Mouse (Mus musculus) liver, adult (tissue): ENCODE results near the gene Eno3.

Source experiments
- GATA4 ChIP-seq: IDR thresholded peaks from 2 replicates; pipeline ENCODE4 v1.6.1; 2014; ENCODE audit warnings: mild to moderate bottlenecking, low read length; ENCODE audit not compliant: insufficient replicate concordance

Eno3 gene

GRCm38 (mm10) chr11:70656964-70657363 is at the start of gene Eno3:
TSS of gene Eno3 (plus strand) at chr11:70657202.
- no peak for TF ChIP-seq GATA4

- no peak for TF ChIP-seq GATA4
Observed at GRCm38 (mm10) chr11:70607611-70608010, 49.4 kb upstream of the Eno3 start.

GRCm38 (mm10) chr11:70608381-70609066 is 48.5 kb upstream of the Eno3 start:
- TF ChIP-seq GATA4: no peak

- TF ChIP-seq GATA4: no peak
Observed at GRCm38 (mm10) chr11:70610752-70611151, 46.2 kb upstream of the Eno3 start.

- TF ChIP-seq GATA4: no peak
Observed at GRCm38 (mm10) chr11:70612505-70612904, 44.5 kb upstream of the Eno3 start.

GRCm38 (mm10) chr11:70615074-70615473 is 41.9 kb upstream of the Eno3 start:
- no peak for TF ChIP-seq GATA4

GRCm38 (mm10) chr11:70615516-70616093 is 41.4 kb upstream of the Eno3 start, which contains the start of gene 4930544D05Rik:
TSS of gene 4930544D05Rik (plus strand) at chr11:70615848.
- no peak for TF ChIP-seq GATA4

- TF ChIP-seq GATA4: no peak
Observed at GRCm38 (mm10) chr11:70619101-70619500, 37.9 kb upstream of the Eno3 start, which contains the start of gene Chrne. TSS of gene Chrne (minus strand) at chr11:70619216.

- TF ChIP-seq GATA4: no peak
Observed at GRCm38 (mm10) chr11:70621972-70622814, 34.8 kb upstream of the Eno3 start.

GRCm38 (mm10) chr11:70623053-70623742 is 33.8 kb upstream of the Eno3 start:
- no peak for TF ChIP-seq GATA4

- no peak for TF ChIP-seq GATA4
Observed at GRCm38 (mm10) chr11:70625473-70625872, 31.5 kb upstream of the Eno3 start.

GRCm38 (mm10) chr11:70626877-70627276 is 30.1 kb upstream of the Eno3 start:
- no peak for TF ChIP-seq GATA4

GRCm38 (mm10) chr11:70628431-70628830 is 28.6 kb upstream of the Eno3 start:
- no peak for TF ChIP-seq GATA4

GRCm38 (mm10) chr11:70629557-70629956 is 27.4 kb upstream of the Eno3 start:
- no peak for TF ChIP-seq GATA4

GRCm38 (mm10) chr11:70630129-70630528 is 26.9 kb upstream of the Eno3 start:
- TF ChIP-seq GATA4: no peak
